Mouse (Mus musculus) G1E (cell line): ENCODE results near the gene AU040320.

Source experiments
- CTCF ChIP-seq: IDR thresholded peaks from 2 replicates; pipeline ENCODE4 v1.5.1; 2012; ENCODE audit warnings: low read depth, low read length, inconsistent platforms, mixed read lengths
- GATA1 ChIP-seq: IDR thresholded peaks from 2 replicates; pipeline ENCODE4 v1.6.1; 2012; ENCODE audit warnings: borderline replicate concordance, low read length, inconsistent platforms, mixed read lengths
- GATA2 ChIP-seq: IDR thresholded peaks from 2 replicates; pipeline ENCODE4 v1.6.1; 2012; ENCODE audit warnings: low read depth, low read length, inconsistent platforms, borderline replicate concordance
- POLR2AphosphoS5 ChIP-seq: IDR thresholded peaks from 2 replicates; pipeline ENCODE4 v1.6.1; 2012; ENCODE audit warnings: low read depth, low read length, inconsistent platforms; ENCODE audit not compliant: insufficient replicate concordance
- TAL1 ChIP-seq: conservative IDR thresholded peaks from 2 replicates; pipeline ENCODE4 v1.6.1; 2012; ENCODE audit warnings: low read depth, low read length, inconsistent platforms, mixed read lengths

GRCm38 (mm10) chr4:126838799-126839198, 85.5 kb downstream of the AU040320 start:
- TF ChIP-seq CTCF (no peak), GATA1 (no peak), TAL1 (no peak), POLR2AphosphoS5 (no peak), GATA2 (no peak)
